Mouse (Mus musculus) midbrain, embryonic 14.5 days (tissue): Measurements from ENCODE around the gene Galk1. TPM values are rescaled to one million over a fixed set of nuclear protein-coding genes. Genes with fewer than 3 reads are reported as not detected.

Experiments used
- ATAC-seq: fragments of 200-750 bp; cut with Nextera tagmentation; 2 replicates; pipeline ENCODE4 v1.8.0; 2017; ENCODE audit warnings: moderate number of reproducible peaks, moderate library complexity; ENCODE audit not compliant: low FRiP score, low TSS enrichment
- DNase-seq: peaks from one replicate; pipeline ENCODE4 v3.0.0-alpha.2; 2015
- H3K27ac ChIP-seq: fragments of 300-500 bp; sonication (generic); replicated peaks from 2 replicates; pipeline ENCODE4 v1.5.1; 2014; ENCODE audit warnings: mild to moderate bottlenecking, low read depth, low read length, moderate library complexity
- H3K27me3 ChIP-seq: fragments of 300-500 bp; sonication (generic); 2 replicates; pipeline ENCODE4 v1.6.1; 2014; ENCODE audit warnings: low read length, control low read depth, mixed read lengths; ENCODE audit not compliant: control insufficient read depth, insufficient read depth
- H3K36me3 ChIP-seq: fragments of 300-500 bp; sonication (generic); 2 replicates; pipeline ENCODE4 v1.6.1; 2014; ENCODE audit warnings: low read length, control low read depth; ENCODE audit not compliant: control insufficient read depth, insufficient read depth
- H3K4me1 ChIP-seq: fragments of 300-500 bp; sonication (generic); 2 replicates; pipeline ENCODE4 v1.6.1; 2014; ENCODE audit warnings: mild to moderate bottlenecking, antibody characterized with exemption, low read length, control low read depth; ENCODE audit not compliant: control insufficient read depth, insufficient read depth
- H3K4me2 ChIP-seq: fragments of 300-500 bp; sonication (generic); 2 replicates; pipeline ENCODE4 v1.6.1; 2014; ENCODE audit warnings: mild to moderate bottlenecking, low read length, moderate library complexity
- H3K4me3 ChIP-seq: fragments of 300-500 bp; sonication (generic); replicated peaks from 2 replicates; pipeline ENCODE4 v1.5.1; 2014; ENCODE audit warnings: low read depth, low read length
- H3K9ac ChIP-seq: fragments of 300-500 bp; sonication (generic); replicated peaks from 2 replicates; pipeline ENCODE4 v1.6.1; 2014; ENCODE audit warnings: mild to moderate bottlenecking, low read length, moderate library complexity
- H3K9me3 ChIP-seq: fragments of 300-500 bp; sonication (generic); 2 replicates; pipeline ENCODE4 v1.6.1; 2016; ENCODE audit warnings: low read length, control low read depth, mixed read lengths; ENCODE audit not compliant: control insufficient read depth
- WGBS: fragments of 180-500 bp; shearing (Covaris S2); extraction: QIAGEN DNeasy Blood & Tissue Kit; methylation state at CpG from one replicate; pipeline ENCODE4 v1.1.7; 2014; 5-methylcytosine and 5-hydroxymethylcytosine counted together
- polyA plus RNA-seq: library from polyadenylated mRNA; unstranded; fragments of >200 nt; fragmentation: Nextera tagmentation; extraction: Ambion mirVana; gene quantifications from 2 replicates; pipeline ENCODE4 v1.2.1, GENCODE M21; 2014

Galk1 gene
- polyA plus RNA-seq, 1 experiment from 2014 or later = 39.3 TPM

DNA sequence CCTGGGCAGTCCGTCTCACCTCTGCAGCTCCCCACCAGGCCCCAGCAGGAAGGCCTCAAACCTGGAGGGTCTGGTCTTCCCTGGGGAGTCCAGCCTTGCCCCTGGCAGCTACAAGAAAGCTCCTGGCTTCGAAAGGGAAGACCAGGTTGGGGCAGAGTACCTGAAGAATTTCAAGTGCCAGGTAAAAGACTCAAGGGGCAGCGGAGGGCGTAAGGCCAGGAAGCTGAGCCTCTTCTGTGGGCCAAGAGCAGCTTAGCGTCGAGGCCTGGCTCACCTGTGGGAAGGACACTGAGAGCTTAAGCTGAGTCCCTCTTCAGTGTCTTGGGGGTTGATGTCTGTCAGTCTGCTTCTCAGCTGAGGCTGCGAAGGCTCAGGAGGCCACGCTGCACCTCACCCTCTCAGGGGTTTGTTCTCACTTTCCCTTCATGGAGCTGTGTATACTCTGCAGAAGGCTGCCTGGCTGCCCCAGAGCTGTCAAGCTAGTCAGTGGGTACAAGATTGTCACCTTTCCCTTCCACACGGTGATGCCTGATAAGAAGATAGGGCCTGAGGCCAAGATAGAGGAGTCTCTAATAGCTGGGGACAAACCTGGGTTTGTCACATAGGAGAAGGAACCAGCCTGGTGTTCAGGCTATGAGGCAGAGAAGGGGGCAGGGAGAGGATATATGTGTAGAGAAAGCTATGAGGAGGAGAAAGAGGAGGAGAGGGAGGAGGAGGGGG lies 41.2 kb upstream of the Galk1 start:
- Histone ChIP-seq H3K9ac (no peak overlapping the region), H3K4me1 (no peaks in the 10 kb centered on the region), H3K4me3 (no peak overlapping the region), H3K9me3 (no peaks in the 10 kb centered on the region), H3K36me3 (peaks cover 96% of the 10 kb centered on the region), H3K27me3 (no peaks in the 10 kb centered on the region), H3K4me2 (no peak overlapping the region), H3K27ac (no peak overlapping the region)
- ATAC-seq (no peak), DNase-seq (no peak)
- 95% methylated on average over 9 of the region's 9 CpGs for WGBS

DNA sequence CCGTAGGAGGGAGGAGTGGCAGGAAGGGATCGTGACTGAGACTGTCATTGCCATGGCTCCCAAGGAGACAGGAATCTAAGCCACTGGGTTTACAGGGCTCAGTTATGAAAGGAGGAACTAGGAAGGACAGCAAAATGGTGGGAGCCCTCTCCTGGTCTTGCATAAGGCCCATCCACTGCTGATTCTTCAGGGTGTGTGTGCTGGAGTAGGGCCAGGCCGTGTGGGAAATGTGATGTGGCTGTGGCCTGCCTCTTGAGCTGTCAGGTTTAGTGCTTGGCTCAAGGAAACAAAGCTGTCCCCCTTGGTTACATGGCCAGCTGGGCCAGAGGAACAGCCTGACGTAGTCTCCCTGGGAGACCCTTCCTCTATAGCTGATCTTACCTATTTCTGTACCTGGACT lies 37.7 kb upstream of the Galk1 start:
- peaks cover 89% of the 10 kb centered on the region for H3K36me3 ChIP-seq
- DNase-seq (no peak), ATAC-seq (no peak)
- H3K4me2 ChIP-seq = no peak overlapping the region
- no peak overlapping the region for H3K4me3 ChIP-seq
- no peaks in the 10 kb centered on the region for H3K27me3 ChIP-seq
- no peaks in the 10 kb centered on the region for H3K9me3 ChIP-seq
- no peaks in the 10 kb centered on the region for H3K4me1 ChIP-seq
- WGBS = 92% methylated on average over 4 of the region's 4 CpGs
- H3K9ac ChIP-seq = no peak overlapping the region
- H3K27ac ChIP-seq = no peak overlapping the region

DNA sequence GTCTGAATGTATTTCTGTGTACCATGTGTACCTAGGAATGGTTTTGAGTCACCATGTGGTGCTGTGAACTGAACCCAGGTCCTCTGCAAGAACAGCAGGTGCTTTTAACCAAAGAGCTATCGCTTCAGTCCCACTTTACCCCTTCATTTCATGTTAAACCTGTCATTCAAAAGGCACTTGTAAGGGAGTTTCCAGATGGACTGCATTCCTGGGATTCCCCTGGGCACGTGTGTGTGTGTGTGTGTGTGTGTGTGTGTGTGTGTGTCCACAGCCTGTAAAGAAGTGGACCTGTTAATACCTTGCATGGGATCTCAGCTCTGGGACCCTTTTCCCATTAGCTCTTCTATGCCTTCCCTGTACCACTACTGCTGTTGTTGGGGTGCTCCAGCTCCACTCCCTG lies 37.1 kb upstream of the Galk1 start:
- H3K4me1 ChIP-seq = no peaks in the 10 kb centered on the region
- ATAC-seq (no peak), DNase-seq (no peak)
- no peak overlapping the region for H3K9ac ChIP-seq
- WGBS = 95% methylated on average over 2 of the region's 2 CpGs
- no peaks in the 10 kb centered on the region for H3K27me3 ChIP-seq
- no peak overlapping the region for H3K4me3 ChIP-seq
- peaks cover 84% of the 10 kb centered on the region for H3K36me3 ChIP-seq
- H3K4me2 ChIP-seq = no peak overlapping the region
- H3K9me3 ChIP-seq = no peaks in the 10 kb centered on the region
- no peak overlapping the region for H3K27ac ChIP-seq

DNA sequence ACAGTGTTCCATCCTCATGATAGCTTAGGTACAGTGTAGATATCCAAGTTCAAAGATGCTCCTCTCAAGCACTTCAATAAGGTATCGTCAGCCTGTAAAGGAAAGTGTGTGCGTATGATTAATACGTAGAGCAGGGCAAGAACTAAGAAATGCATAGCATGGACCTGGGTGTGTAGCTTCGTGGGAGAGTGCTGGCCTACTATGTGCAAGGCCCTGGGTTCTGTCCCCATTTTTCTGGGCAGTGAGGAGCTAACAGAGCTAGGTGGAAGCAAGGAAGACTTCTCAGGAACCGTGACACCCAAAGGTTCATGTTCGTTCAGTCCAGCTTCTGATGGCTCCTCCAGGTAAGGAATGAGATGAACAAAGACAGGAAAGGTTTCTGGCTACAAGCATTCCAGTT lies 32.7 kb upstream of the Galk1 start:
- H3K27ac ChIP-seq = no peak overlapping the region
- no peak overlapping the region for H3K4me2 ChIP-seq
- no peak overlapping the region for H3K9ac ChIP-seq
- WGBS = 98% methylated on average over 6 of the region's 6 CpGs
- H3K9me3 ChIP-seq = no peaks in the 10 kb centered on the region
- H3K4me3 ChIP-seq = no peak overlapping the region
- ATAC-seq (no peak), DNase-seq (no peak)
- H3K4me1 ChIP-seq = no peaks in the 10 kb centered on the region
- H3K36me3 ChIP-seq = peaks cover 63% of the 10 kb centered on the region
- H3K27me3 ChIP-seq = no peaks in the 10 kb centered on the region

DNA sequence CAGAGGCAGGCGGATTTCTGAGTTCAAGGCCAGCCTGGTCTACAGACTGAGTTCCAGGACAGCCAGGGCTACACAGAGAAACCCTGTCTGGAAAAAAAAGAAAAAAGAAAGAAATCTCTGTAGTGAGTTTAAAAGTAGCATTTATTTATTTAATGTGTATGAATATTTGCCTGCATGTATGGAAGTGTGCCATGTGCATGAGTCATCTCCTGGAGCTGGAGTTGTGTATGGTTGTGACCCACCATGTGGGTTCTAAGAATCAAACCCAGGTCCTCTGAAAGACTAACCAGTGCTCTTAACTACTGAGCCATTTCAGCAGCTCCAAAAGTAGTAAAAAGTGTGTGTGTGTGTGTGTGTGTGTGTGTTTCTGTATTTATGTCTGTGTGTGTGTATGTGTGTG lies 30.8 kb upstream of the Galk1 start:
- no peaks in the 10 kb centered on the region for H3K9me3 ChIP-seq
- peaks cover 56% of the 10 kb centered on the region for H3K36me3 ChIP-seq
- WGBS = 96% methylated on average over 1 of the region's 1 CpGs
- H3K4me3 ChIP-seq = no peak overlapping the region
- no peaks in the 10 kb centered on the region for H3K4me1 ChIP-seq
- no peak for DNase-seq
- H3K9ac ChIP-seq = no peak overlapping the region
- no peak for ATAC-seq
- no peak overlapping the region for H3K27ac ChIP-seq
- no peaks in the 10 kb centered on the region for H3K27me3 ChIP-seq
- no peak overlapping the region for H3K4me2 ChIP-seq

DNA sequence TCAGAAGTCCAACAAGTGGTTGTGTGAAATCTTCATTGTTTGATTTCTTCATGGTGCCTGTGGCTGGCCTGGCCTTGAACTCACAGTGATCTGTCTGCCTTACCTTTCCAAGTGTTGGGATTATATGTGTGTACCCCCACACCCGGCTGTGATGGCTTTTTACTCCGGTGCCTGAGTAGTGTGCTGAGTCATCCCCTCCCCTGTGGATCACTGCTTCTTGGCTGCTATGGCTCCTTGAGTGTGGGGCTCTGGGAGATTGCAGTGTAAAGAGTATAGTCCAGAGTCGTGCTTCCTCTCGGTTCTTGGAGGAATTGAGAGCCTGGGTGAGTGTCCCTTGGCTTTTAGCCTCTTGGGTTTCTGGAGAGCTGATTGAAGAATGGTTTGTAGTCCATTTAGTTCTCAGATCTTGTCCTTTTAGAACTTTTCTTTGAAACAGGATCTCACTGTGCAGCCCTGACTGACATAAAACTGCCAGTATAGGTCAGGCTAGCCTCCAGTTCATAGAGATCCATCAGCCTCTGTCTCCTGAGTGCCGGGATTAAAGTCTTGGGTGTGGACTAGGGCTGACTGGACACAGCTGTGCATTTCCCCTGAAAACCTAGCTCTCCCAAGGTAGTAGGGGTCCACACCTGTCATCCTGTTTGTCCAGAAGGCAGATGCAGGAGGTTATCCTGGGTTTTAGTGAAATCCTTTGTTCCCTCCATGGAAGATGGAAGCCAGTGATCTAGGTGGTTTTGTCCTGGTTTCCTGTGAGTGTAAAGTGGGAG lies 30.0 kb upstream of the Galk1 start:
- H3K4me2 ChIP-seq = no peak overlapping the region
- no peak overlapping the region for H3K27ac ChIP-seq
- no peak overlapping the region for H3K4me3 ChIP-seq
- no peak for ATAC-seq
- no peak overlapping the region for H3K9ac ChIP-seq
- H3K27me3 ChIP-seq = no peaks in the 10 kb centered on the region
- no peak for DNase-seq
- no peaks in the 10 kb centered on the region for H3K9me3 ChIP-seq
- WGBS = 89% methylated on average over 5 of the region's 5 CpGs
- H3K36me3 ChIP-seq = peaks cover 49% of the 10 kb centered on the region
- no peaks in the 10 kb centered on the region for H3K4me1 ChIP-seq

DNA sequence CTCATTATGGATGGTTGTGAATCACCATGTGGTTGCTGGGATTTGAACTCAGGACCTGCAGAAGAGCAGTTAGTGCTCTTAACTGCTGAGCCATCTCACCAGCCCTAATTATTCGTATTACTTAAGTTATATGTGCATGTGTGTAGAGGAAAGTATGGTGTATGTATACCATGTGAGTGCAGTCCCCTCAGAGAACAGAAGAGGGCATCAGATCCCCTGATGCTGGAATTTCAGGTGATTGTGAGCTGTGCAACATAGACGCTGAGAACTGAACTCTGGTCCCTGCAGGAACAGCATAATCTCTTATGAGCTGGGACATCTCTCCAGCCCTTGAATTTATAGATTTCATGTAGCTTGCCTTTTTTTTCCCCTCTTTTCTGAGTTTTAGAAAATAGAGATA lies 29.3 kb upstream of the Galk1 start:
- no peak overlapping the region for H3K27ac ChIP-seq
- ATAC-seq (no peak), DNase-seq (no peak)
- peaks cover 42% of the 10 kb centered on the region for H3K36me3 ChIP-seq
- no peaks in the 10 kb centered on the region for H3K4me1 ChIP-seq
- no peaks in the 10 kb centered on the region for H3K9me3 ChIP-seq
- H3K9ac ChIP-seq = no peak overlapping the region
- no peak overlapping the region for H3K4me2 ChIP-seq
- H3K27me3 ChIP-seq = no peaks in the 10 kb centered on the region
- no peak overlapping the region for H3K4me3 ChIP-seq
- WGBS = 98% methylated on average over 2 of the region's 2 CpGs

- 90% methylated on average over 6 of the region's 6 CpGs for WGBS
- Histone ChIP-seq H3K9ac (no peak overlapping the region), H3K9me3 (no peaks in the 10 kb centered on the region), H3K27ac (no peak overlapping the region), H3K4me1 (no peaks in the 10 kb centered on the region), H3K4me2 (no peak overlapping the region), H3K36me3 (peaks cover 38% of the 10 kb centered on the region), H3K4me3 (no peak overlapping the region), H3K27me3 (no peaks in the 10 kb centered on the region)
- ATAC-seq (no peak), DNase-seq (no peak)
Observed at GRCm38 (mm10) chr11:116040593-116040992, 28.1 kb upstream of the Galk1 start.

- no peak for ATAC-seq
Observed at GRCm38 (mm10) chr11:116037826-116038225, 25.3 kb upstream of the Galk1 start.

More at GRCm38 (mm10) chr11:116037826-116038225, 25.3 kb upstream of the Galk1 start:
- Histone ChIP-seq H3K4me3 (no peak overlapping the region), H3K4me1 (no peaks in the 10 kb centered on the region), H3K27ac (no peak overlapping the region), H3K4me2 (no peak overlapping the region), H3K9ac (no peak overlapping the region), H3K36me3 (peaks cover 32% of the 10 kb centered on the region), H3K27me3 (no peaks in the 10 kb centered on the region), H3K9me3 (no peaks in the 10 kb centered on the region)
- 88% methylated on average over 9 of the region's 9 CpGs for WGBS
- no peak for DNase-seq
